ENCODE assay signal across 8 mouse cellular contexts in genomic region chr17:83903467-83903866, GRCm38 (mm10). TPM values are rescaled to one million over a fixed set of nuclear protein-coding genes. Genes with fewer than 3 reads are reported as not detected.
DNase-seq lines count a peak whose midpoint lies in the region; ATAC-seq and TF ChIP-seq lines count a peak whose summit lies in the region.

No protein-coding gene starts in this region.

- peak; percentile 97 for DNase-seq in 3T3-L1 (ENCODE audit: low read depth, low spot score)
- peak; percentile 41 for DNase-seq in adrenal gland, adult 8-10 months
- DNase-seq in embryo, embryonic 11.5 days (ENCODE audit: low read depth, low spot score), result peak; percentile 80
- DNase-seq in gastrocnemius, postnatal 36 days, result peak; percentile 71 to 73
- peak; percentile 84 for DNase-seq in kidney, adult 9 months
- peak; percentile 93 for DNase-seq in limb, embryonic 14.5 days (ENCODE audit: low spot score)
- peak; percentile 39 to 60 for DNase-seq in monocyte, adult 2 months (ENCODE audit: low read depth in 1 of 2, low spot score in 2 of 2)
- peak; percentile 53 to 58 for DNase-seq in spleen, postnatal 36 days (ENCODE audit: low spot score in 2 of 2)

- peaks cover 16% of the 10 kb centered on the region for H3K4me1 ChIP-seq in limb, embryonic 14.5 days (ENCODE audit: control insufficient read depth, insufficient read depth, low read length)

- no peaks in the 10 kb centered on the region for H3K27me3 ChIP-seq in limb, embryonic 14.5 days (ENCODE audit: control insufficient read depth, insufficient read depth, low read length)

- no peak for TF ChIP-seq POLR2A in limb, embryonic 14.5 days (IDR thresholded peaks at IDR 0.05; ENCODE audit: borderline replicate concordance, extremely low read depth, insufficient read depth, insufficient read length)

- H3K4me3 ChIP-seq in limb, embryonic 14.5 days (replicated peaks; ENCODE audit: low read length), result no peak overlapping the region

- ATAC-seq in limb, embryonic 14.5 days (ENCODE audit: low FRiP score, low read depth), result peak; percentile 64

- WGBS in limb, embryonic 14.5 days, result 3% methylated on average over 7 of the region's 7 CpGs

- intact Hi-C loops in gastrocnemius, postnatal 36 days (cut with DNase I), result loop anchor here (5.0 kb wide), 3 partner anchors 124 to 289 kb away; no protein-coding TSS in a partner anchor

- 0 out of 2 replicates have a peak overlapping the region, but pooled peaks have one; percentile 21 for H3K27ac ChIP-seq in limb, embryonic 14.5 days (replicated peaks; ENCODE audit: low read depth, low read length)

- no peak overlapping the region for H3K9ac ChIP-seq in limb, embryonic 14.5 days (ENCODE audit: low read depth, low read length, severe bottlenecking)

- no peaks in the 10 kb centered on the region for H3K36me3 ChIP-seq in limb, embryonic 14.5 days (ENCODE audit: control insufficient read depth, insufficient read depth, low read length)

- no peaks in the 10 kb centered on the region for H3K9me3 ChIP-seq in limb, embryonic 14.5 days (ENCODE audit: control insufficient read depth, low read length)

- no peak overlapping the region for H3K4me2 ChIP-seq in limb, embryonic 14.5 days (replicated peaks; ENCODE audit: low read depth, low read length, severe bottlenecking)

RNA-seq across cellular contexts. Expression of gene Haao, which starts 55.7 kb away (rescaled TPM):
- 1 to 10 TPM in 1 of 4 experiments, under 1 TPM in 3; 0.64 to 1.0 (median 0.83) TPM for total RNA-seq in adrenal gland, adult 8-10 months (2022)
- not detected for total RNA-seq in gastrocnemius, postnatal 36 days (2021)
- 0.92 and 1.2 TPM in 2 replicates for polyA plus RNA-seq in limb, embryonic 14.5 days (2012; rRNA removed)
- polyA plus RNA-seq in limb, embryonic 14.5 days (2014; fragmentation: Nextera tagmentation; extraction: Ambion mirVana), result 1.3 and 2.0 TPM in 2 replicates

Comparison
In these comparisons a context has a peak if more than half of its experiments do, and no peak if none do; other contexts are left out.
1. DNase-seq: peak in every context shown above with its lines; median percentile 97 in 3T3-L1; 93 in limb, embryonic 14.5 days; 84 in kidney, adult 9 months; 80 in embryo, embryonic 11.5 days; 72 in gastrocnemius, postnatal 36 days; 56 in spleen, postnatal 36 days; 50 in monocyte, adult 2 months; 41 in adrenal gland, adult 8-10 months.